Mouse (Mus musculus) urinary bladder, adult 2 months (tissue): ENCODE measurements at regions not wholly inside any gene's neighbourhood (a gene's known extent, or its start where the extent isn't known, plus 50 kb on each side); places are given as distances from the start of the nearest gene placed in this dataset.

ENCODE experiments used
- DNase-seq: peaks from one replicate; pipeline ENCODE4 v3.0.0; 2022; ENCODE audit warnings: low spot score

DNA sequence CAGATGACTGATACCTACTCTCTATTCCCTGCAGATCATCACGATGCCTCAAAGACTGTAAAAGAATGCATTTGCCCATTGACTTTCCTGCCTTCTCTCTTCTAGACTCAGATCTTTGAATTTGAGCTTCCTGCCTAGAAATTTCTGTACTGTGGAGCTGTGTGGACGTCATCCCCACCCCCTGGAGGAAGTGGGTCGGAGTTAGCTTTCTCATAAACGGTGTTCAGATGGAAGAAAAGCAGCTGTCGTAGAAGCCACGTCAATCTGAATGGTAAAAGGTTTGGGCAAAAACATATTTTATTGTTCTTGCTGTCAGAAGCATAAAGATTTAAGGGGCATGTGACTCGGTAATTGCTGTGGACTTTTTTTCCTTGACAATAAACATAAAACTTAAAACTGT, 154.6 kb upstream of the Mvb12b start:
- DNase-seq = no peak

GRCm38 (mm10) chr2:34038982-34039381, 151.2 kb upstream of the Mvb12b start:
- no peak for DNase-seq

GRCm38 (mm10) chr2:34033212-34033611, 145.5 kb upstream of the Mvb12b start:
- no peak for DNase-seq

- no peak for DNase-seq
These were observed 143.7 kb upstream of the Mvb12b start for GRCm38 (mm10) chr2:34031421-34031820.

DNA sequence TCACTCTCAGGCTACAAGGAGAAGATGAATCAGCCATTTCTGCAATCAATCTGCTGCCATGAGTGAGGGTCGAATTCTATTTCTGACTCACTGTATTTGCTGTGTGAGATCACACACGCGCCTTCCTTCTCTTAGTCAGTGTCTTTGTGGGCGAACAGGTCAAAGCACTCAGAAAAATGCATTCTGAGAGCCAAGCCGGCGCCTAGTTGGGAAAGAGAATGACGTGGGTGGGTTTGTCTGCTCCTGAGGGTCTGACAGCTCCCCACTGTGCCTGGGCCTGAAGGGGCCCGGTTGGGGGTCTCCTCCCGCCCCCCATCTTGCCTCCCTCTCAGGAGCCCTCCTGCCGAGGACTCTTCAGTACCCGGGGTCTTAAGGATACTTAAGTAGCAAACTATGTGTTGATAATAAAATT, 143.3 kb upstream of the Mvb12b start:
- no peak for DNase-seq

DNA sequence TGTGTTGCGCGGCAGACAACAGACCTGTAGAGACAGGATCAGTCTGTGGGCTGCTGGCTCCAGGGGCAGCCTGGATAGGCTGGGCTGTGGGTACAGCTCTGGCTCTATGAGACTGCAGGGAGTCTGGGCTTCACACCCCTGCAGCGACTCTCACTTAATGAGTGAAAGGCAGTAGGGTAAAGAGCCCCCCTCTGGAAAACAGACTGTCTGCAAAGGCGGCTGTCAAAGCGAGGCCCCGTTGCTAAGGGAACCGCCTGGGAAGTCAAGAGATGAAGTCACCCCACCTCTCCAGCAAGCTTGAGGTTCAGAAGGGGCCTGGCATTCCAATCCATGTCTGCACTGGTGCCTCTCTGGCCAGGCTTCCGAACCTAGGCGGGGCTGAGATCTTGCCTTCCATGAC, 139.7 kb upstream of the Mvb12b start:
- DNase-seq = no peak

GRCm38 (mm10) chr2:34026566-34027360, 139.0 kb upstream of the Mvb12b start:
- DNase-seq = no peak

DNA sequence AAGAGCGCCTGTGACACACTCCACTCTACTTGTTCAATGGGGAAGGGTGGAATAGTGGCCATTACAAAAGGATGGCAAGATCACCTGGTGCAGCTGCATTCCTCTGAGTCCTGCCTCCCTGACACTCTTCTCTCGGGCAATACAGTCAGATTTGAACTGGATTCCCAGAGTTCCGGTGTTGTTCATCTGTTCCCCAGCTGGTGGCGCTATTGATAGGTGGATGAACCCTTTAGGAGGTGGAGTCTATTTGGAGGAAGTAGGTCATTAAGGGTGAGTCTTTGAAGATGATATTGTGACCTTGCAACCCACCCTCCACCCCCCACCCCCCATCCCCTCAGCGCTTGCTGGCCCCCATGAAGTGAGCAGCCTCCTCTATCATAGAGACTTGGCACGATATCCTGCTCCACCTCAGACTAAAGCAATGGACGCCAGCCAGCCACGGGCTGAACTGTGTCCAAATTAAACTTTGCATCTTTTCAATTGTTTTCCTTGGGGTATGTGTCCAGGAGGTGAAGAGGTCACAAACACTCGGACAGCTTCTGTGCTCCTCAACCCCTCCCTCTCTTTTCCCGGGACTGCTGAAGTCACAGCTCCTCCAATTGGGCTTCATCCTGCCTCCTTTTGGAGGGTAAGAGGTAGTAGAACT, 138.1 kb upstream of the Mvb12b start:
- no peak for DNase-seq

- no peak for DNase-seq
These were observed 129.4 kb upstream of the Mvb12b start for GRCm38 (mm10) chr2:34017142-34017453.

DNA sequence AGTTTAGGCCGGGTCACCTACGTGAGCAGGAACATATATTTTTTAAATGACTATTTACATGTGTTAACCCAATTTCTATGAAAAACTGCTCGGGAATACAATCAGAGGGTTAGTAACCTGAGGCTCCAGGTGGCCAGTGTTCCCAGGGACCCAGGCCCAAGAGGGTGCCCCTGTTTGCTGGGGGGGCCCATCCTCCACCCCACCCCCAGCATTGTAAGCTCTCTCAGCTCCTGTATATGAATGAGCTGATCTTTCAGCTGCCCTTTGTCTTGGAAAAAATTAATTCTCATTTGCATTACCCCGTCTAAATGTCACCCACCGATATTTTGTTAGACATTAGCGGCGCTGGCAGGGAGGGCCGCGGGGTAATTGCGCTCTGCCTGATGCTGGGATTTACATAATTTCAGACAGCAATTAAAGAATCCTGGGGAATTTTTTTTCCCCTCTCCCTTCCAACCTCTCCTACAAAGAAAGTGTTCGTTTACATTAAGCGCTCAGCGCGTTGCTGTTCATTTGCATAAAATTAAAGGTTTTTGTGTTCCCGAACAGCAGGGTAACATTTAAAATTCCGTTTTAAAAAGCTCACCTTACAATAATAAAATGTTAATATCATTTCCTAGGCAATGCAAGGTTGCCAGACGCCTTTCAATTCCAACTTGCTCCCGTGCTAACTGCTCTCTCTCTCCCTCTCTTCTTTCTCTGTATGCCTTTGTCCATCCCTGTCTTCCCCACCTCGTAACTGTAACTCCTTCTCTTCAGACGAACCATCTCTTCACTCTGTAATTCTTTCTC, 128.8 kb upstream of the Mvb12b start:
- DNase-seq = no peak

GRCm38 (mm10) chr2:34015640-34015995, 127.9 kb upstream of the Mvb12b start:
- no peak for DNase-seq

GRCm38 (mm10) chr2:34014868-34015639, 127.3 kb upstream of the Mvb12b start:
- no peak for DNase-seq

DNA sequence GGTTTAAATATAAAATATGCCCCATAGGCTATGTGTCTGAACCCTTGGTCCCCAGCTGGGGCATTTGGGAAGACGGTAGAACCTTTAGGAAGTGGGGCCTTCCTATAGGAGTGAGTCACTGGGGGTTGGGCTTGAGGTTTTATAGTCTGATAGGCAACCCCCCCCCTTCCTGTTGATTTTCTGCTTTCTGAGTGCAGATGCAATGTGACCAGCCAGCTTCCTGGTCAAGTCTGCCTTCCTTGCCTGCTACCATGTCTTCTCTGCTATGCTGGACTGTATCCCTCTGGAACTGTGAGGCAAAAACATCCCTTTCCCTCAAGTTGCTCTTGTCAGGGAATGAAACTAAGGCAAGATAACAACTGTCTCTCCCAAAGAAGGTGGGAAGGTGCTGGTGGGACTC, 122.4 kb upstream of the Mvb12b start:
- DNase-seq = no peak

DNA sequence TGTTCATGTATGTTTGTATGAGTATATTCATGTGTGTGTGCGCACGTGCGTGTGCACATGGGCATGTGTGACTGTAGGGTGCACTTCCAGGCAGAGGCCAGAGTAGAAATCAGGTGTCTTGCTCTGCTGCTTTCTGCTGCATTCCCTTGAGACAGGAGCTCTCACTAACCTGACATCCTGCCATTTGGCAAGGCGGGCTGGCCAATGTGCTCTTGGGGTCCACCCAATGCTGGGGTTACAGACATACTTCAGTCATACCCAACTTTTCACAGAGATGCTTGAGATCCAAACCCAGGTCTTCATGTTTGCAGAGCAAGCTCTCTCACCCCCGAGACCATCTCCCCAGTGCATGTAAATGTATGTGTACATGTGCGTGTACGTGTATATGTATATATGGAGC, 120.2 kb upstream of the Mvb12b start:
- DNase-seq = no peak

DNA sequence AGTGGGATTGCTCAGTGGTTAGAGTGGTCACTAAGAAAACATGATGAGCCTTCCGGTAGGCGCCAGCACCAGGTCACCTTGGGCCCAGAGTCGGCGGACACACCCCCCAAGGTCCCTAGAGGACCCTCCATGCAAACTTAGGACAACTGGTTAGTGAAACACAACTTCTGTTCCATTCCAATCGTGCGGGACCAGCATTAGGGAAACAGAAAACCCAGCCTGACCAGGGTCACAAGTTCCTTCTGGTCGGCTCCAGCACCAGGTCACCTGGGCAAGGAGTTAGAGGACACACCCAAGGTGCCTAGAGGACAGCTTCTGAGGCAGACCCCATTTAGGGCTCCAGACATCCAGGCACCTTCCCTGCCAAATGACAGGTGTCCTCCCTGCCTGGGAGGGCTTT, 109.4 kb upstream of the Mvb12b start:
- no peak for DNase-seq

- DNase-seq = no peak
These were observed 108.6 kb upstream of the Mvb12b start for GRCm38 (mm10) chr2:33996331-33996730.

GRCm38 (mm10) chr2:33991299-33991698, 103.6 kb upstream of the Mvb12b start:
- DNase-seq = no peak

DNA sequence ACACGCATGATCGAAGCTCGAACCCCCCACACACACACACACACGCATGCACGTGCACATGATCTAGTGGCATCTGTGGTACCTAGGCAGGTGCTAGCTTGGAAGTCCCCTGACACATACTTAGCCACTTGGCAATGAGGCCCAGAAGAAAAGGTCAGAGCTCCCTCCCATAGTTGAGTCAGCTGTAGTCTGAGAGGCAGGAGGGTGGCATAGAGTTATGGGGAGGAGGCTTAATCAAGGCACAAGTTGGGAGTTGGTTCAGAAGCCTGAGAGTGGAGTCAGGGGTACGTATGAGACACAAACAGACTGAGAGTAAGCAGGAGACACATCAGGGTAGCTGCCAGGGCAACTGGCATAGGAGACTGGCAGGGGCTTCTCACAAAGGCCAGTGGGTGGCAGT, 103.0 kb upstream of the Mvb12b start:
- no peak for DNase-seq

- DNase-seq = no peak
These were observed 102.0 kb upstream of the Mvb12b start for GRCm38 (mm10) chr2:33989555-33990370.

DNA sequence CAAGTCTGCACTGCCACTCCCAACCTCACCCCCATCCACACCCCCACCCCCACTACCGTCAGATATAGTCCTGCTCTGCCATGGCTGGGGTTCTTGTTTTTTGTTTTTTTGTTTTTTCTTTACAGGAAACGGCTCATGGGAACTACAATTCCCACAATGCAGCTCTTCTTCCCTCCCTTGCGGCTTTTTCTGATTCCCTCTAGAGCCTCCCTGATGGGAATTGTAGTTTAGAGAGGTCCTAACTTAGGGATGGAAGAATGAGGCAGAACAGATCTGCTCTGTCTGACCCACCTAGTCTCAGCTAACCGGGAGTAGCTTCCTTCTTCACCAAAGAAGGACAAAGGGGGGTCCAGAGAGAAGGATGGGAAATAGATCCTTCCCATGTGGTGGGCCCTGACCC, 98.7 kb upstream of the Mvb12b start:
- no peak for DNase-seq

- DNase-seq = no peak
These were observed 97.6 kb upstream of the Mvb12b start for GRCm38 (mm10) chr2:33985316-33985715.
